11 mouse cellular contexts compared by ENCODE assay signal in the genomic region with DNA sequence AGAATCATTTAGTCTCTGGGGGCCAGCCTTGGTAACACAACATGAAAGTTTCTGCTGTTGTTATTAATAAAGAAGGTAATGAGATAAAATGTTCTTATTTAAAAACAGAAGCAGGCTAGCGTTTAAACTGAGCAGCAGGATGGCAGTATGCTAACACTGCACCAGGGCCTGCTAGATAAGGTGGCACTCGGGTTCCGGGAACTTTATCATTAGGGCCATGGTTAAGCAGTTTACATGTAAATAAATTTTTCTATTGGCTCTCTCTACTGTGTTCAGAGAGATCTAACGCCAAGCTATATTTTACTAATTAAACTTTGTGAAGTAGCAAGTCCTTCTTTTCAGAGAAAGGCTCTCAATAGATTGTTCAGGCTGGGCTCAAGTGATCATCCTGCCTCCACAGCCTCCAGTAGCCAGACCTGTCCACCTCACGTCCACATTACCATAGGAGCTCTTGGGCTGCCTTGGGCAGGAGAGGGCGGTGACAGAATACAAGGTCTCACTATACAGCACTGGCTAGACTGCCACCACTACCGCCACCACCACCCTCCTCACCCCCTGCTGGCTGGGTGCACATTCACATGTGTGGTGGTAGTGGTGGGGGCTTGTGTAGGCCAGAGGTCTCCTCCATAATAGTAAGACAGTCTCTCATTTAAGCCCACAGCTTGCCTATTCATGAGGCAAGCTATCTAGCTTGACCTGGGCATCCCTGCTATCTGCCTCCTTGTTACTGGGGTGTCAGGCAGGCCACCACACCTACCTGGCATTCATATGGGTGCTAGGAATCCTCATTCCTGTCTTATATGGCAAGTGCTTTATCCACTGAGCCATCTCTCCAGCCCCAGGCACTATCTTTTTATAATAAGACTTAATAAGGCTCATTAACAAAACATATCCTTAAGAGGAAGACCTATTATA. TPM values are rescaled to one million over a fixed set of nuclear protein-coding genes. Genes with fewer than 3 reads are reported as not detected.
A peak's percentile ranks its signal among the peaks of the same experiment; 100 is the strongest.
DNase-seq lines count a peak whose midpoint lies in the region; ATAC-seq and TF ChIP-seq lines count a peak whose summit lies in the region.
"Had no signal": no experiment of that assay in that cellular context is flagged by ENCODE, and none has a peak within 500 bp of the region (broad histone marks: within the 10 kb centered on the region; RNA-seq: fewer than 3 reads in every experiment).

No protein-coding gene starts in this region.

- peak; percentile 65 for TF ChIP-seq CTCF in liver, embryonic 14.5 days (IDR thresholded peaks at IDR 0.05; ENCODE audit: low read depth)

- peak; percentile 92 for TF ChIP-seq EP300 in liver, embryonic 14.5 days (IDR thresholded peaks at IDR 0.05; ENCODE audit: low read depth)

- ATAC-seq in CD4-positive, CD25-positive, alpha-beta regulatory T cell, adult 4 months = no peak
- peak; percentile 45; the same call in 1 of the 2 replicates for ATAC-seq in midbrain, embryonic 11.5 days (ENCODE audit: low FRiP score)
- ATAC-seq in liver, embryonic 14.5 days (ENCODE audit: insufficient read depth) = peak; percentile 85
- peak; percentile 75 for ATAC-seq in stomach, embryonic 15.5 days (ENCODE audit: insufficient read depth, low FRiP score, low read depth)

- peak; percentile 15 for DNase-seq in CD4-positive, CD25-positive, alpha-beta regulatory T cell, adult 2 months (ENCODE audit: low read depth, low spot score)
- DNase-seq in midbrain, embryonic 11.5 days (ENCODE audit: low spot score, missing footprints) = peak; percentile 72
- DNase-seq in midbrain, embryonic 10.5 days (ENCODE audit: low spot score) = no peak
- DNase-seq in liver, embryonic 14.5 days (ENCODE audit: low read depth in 3 of 3, low spot score in 3 of 3) = peak; percentile 78 to 82 (median 81)
- DNase-seq in cerebellum, postnatal 14 days = no peak
- no peak for DNase-seq in kidney, adult 11 months
- DNase-seq: cerebellum, adult 18-20 months; lung, postnatal 10 days had no signal

- 78% methylated on average over 7 of the region's 7 CpGs for WGBS in midbrain, embryonic 11.5 days
- WGBS in midbrain, embryonic 10.5 days = 82% methylated on average over 7 of the region's 7 CpGs
- WGBS in liver, embryonic 14.5 days (ENCODE audit: insufficient replicate concordance) = 10% methylated on average over 7 of the region's 7 CpGs
- 69% methylated on average over 7 of the region's 7 CpGs for WGBS in stomach, embryonic 15.5 days

- peaks cover 5% of the 10 kb centered on the region for H3K4me1 ChIP-seq in midbrain, embryonic 11.5 days (ENCODE audit: control insufficient read depth, insufficient read depth, low read length)
- H3K4me1 ChIP-seq in midbrain, embryonic 10.5 days = peaks cover 19% of the 10 kb centered on the region
- H3K4me1 ChIP-seq in liver, embryonic 14.5 days (replicated peaks; ENCODE audit: control insufficient read depth in 2 of 2, insufficient read depth in 2 of 2, low read length in 1 of 2) = peaks cover 63 to 84% of the 10 kb centered on the region in 2 experiments
- peaks cover 17% of the 10 kb centered on the region for H3K4me1 ChIP-seq in stomach, embryonic 15.5 days

- no peaks in the 10 kb centered on the region for H3K27me3 ChIP-seq in midbrain, embryonic 11.5 days (ENCODE audit: control insufficient read depth, insufficient read depth, low read length)
- H3K27me3 ChIP-seq in midbrain, embryonic 10.5 days (ENCODE audit: low read depth, poor library complexity, severe bottlenecking) = no peaks in the 10 kb centered on the region
- H3K27me3 ChIP-seq in liver, embryonic 14.5 days (ENCODE audit: control insufficient read depth, insufficient read depth, low read length) = no peaks in the 10 kb centered on the region
- H3K27me3 ChIP-seq in stomach, embryonic 15.5 days (replicated peaks) = no peaks in the 10 kb centered on the region

- no peaks in the 10 kb centered on the region for H3K9me3 ChIP-seq in midbrain, embryonic 11.5 days (ENCODE audit: control insufficient read depth, low read length)
- no peaks in the 10 kb centered on the region for H3K9me3 ChIP-seq in midbrain, embryonic 10.5 days (replicated peaks)
- H3K9me3 ChIP-seq in liver, embryonic 14.5 days (ENCODE audit: control insufficient read depth, low read length) = no peaks in the 10 kb centered on the region
- H3K9me3 ChIP-seq in stomach, embryonic 15.5 days = no peaks in the 10 kb centered on the region

- H3K9ac ChIP-seq in midbrain, embryonic 11.5 days (ENCODE audit: low read length) = no peak overlapping the region
- H3K9ac ChIP-seq in liver, embryonic 14.5 days (replicated peaks) = peak overlapping the region; percentile 73
- H3K9ac ChIP-seq in stomach, embryonic 15.5 days = no peak overlapping the region

- no peak overlapping the region for H3K27ac ChIP-seq in midbrain, embryonic 11.5 days (ENCODE audit: low read depth, low read length)
- no peak overlapping the region for H3K27ac ChIP-seq in midbrain, embryonic 10.5 days (replicated peaks)
- peak overlapping the region; percentile 91 for H3K27ac ChIP-seq in liver, embryonic 14.5 days
- peak overlapping the region; percentile 41 for H3K27ac ChIP-seq in stomach, embryonic 15.5 days

- H3K36me3 ChIP-seq in midbrain, embryonic 11.5 days (ENCODE audit: control insufficient read depth, insufficient read depth, low read length) = no peaks in the 10 kb centered on the region
- no peaks in the 10 kb centered on the region for H3K36me3 ChIP-seq in midbrain, embryonic 10.5 days
- peaks cover 8% of the 10 kb centered on the region for H3K36me3 ChIP-seq in liver, embryonic 14.5 days (replicated peaks; ENCODE audit: control insufficient read depth, insufficient read depth, low read depth)
- no peaks in the 10 kb centered on the region for H3K36me3 ChIP-seq in stomach, embryonic 15.5 days

- H3K4me3 ChIP-seq in midbrain, embryonic 11.5 days (ENCODE audit: low read depth, low read length) = no peak overlapping the region
- no peak overlapping the region for H3K4me3 ChIP-seq in midbrain, embryonic 10.5 days
- H3K4me3 ChIP-seq in liver, embryonic 14.5 days (ENCODE audit: insufficient read depth in 1 of 2, low read depth in 2 of 2, low read length in 2 of 2) = peak overlapping the region; percentile 48 to 55
- no peak overlapping the region for H3K4me3 ChIP-seq in stomach, embryonic 15.5 days (replicated peaks)

- no peak overlapping the region for H3K4me2 ChIP-seq in midbrain, embryonic 11.5 days
- H3K4me2 ChIP-seq in liver, embryonic 14.5 days (ENCODE audit: low read depth) = peak overlapping the region; percentile 93
- no peak overlapping the region for H3K4me2 ChIP-seq in stomach, embryonic 15.5 days

RNA-seq across cellular contexts. Expression of a gene that starts 20.9 kb away (rescaled TPM):
- polyA plus RNA-seq in CD4-positive, CD25-positive, alpha-beta regulatory T cell, adult 4 months (2017; shearing (Covaris generic)) = 10 to 100 TPM; 57.3 to 63.7 TPM
- 91.1 and 103 TPM in 2 replicates for polyA plus RNA-seq in midbrain, embryonic 11.5 days (2014; fragmentation: Nextera tagmentation; extraction: Ambion mirVana)
- 67.5 and 71.8 TPM in 2 replicates for polyA plus RNA-seq in midbrain, embryonic 10.5 days (2016; fragmentation: Nextera tagmentation; extraction: Ambion mirVana)
- 55.6 and 84.0 TPM in 2 replicates for polyA plus RNA-seq in liver, embryonic 14.5 days (2012; rRNA removed)
- polyA plus RNA-seq in liver, embryonic 14.5 days (2014; fragmentation: Nextera tagmentation; extraction: Ambion mirVana) = 255 and 257 TPM in 2 replicates
- polyA plus RNA-seq in stomach, embryonic 15.5 days (2015; fragmentation: Nextera tagmentation; extraction: Ambion mirVana) = 76.0 and 83.0 TPM in 2 replicates

RNA-seq across cellular contexts. Expression of a gene that starts 21.0 kb away (rescaled TPM):
- under 1 TPM in 1 of 2 experiments, not detected in 1; 0.16 TPM for polyA plus RNA-seq in CD4-positive, CD25-positive, alpha-beta regulatory T cell, adult 4 months (2017; shearing (Covaris generic))
- polyA plus RNA-seq in midbrain, embryonic 11.5 days (2014; fragmentation: Nextera tagmentation; extraction: Ambion mirVana) = 0.51 and 0.61 TPM in 2 replicates
- 0.37 and 0.43 TPM in 2 replicates for polyA plus RNA-seq in midbrain, embryonic 10.5 days (2016; fragmentation: Nextera tagmentation; extraction: Ambion mirVana)
- polyA plus RNA-seq in liver, embryonic 14.5 days (2012; rRNA removed) = 0.10 and 0.13 TPM in 2 replicates
- polyA plus RNA-seq in liver, embryonic 14.5 days (2014; fragmentation: Nextera tagmentation; extraction: Ambion mirVana) = 0.11 and 0.28 TPM in 2 replicates
- 0.36 TPM in 2 replicates for polyA plus RNA-seq in stomach, embryonic 15.5 days (2015; fragmentation: Nextera tagmentation; extraction: Ambion mirVana)
- polyA plus RNA-seq: large intestine, adult 2 months had no signal

Comparison
In these comparisons a context has a peak if more than half of its experiments do, and no peak if none do; other contexts are left out.
1. DNase-seq: peak in CD4-positive, CD25-positive, alpha-beta regulatory T cell, adult 2 months (single experiment), midbrain, embryonic 11.5 days (single experiment) and liver, embryonic 14.5 days (3 of 3); none in midbrain, embryonic 10.5 days (single experiment), cerebellum, postnatal 14 days (0 of 2) and kidney, adult 11 months (single experiment).
2. H3K27ac ChIP-seq: peak in liver, embryonic 14.5 days (single experiment) and stomach, embryonic 15.5 days (single experiment); none in midbrain, embryonic 11.5 days (single experiment) and midbrain, embryonic 10.5 days (single experiment).
3. H3K4me3 ChIP-seq: peak in liver, embryonic 14.5 days (2 of 2); none in midbrain, embryonic 11.5 days (single experiment), midbrain, embryonic 10.5 days (single experiment) and stomach, embryonic 15.5 days (single experiment).